Mouse (Mus musculus): ENCODE measurements around the gene Camta1.

Gene Camta1

GRCm38 (mm10) chr4:151861806-151862739 lies at the start of gene Camta1:
TSS of gene Camta1 (minus strand) at chr4:151861876.
- peak; percentile 100 for DNase-seq (ENCODE audit: inconsistent age in 2 of 2, low spot score in 1 of 2)

GRCm38 (mm10) chr4:151908809-151909208 lies 47.1 kb upstream of the Camta1 start:
- no peak for DNase-seq (ENCODE audit: inconsistent age in 2 of 2, low spot score in 1 of 2)

DNA sequence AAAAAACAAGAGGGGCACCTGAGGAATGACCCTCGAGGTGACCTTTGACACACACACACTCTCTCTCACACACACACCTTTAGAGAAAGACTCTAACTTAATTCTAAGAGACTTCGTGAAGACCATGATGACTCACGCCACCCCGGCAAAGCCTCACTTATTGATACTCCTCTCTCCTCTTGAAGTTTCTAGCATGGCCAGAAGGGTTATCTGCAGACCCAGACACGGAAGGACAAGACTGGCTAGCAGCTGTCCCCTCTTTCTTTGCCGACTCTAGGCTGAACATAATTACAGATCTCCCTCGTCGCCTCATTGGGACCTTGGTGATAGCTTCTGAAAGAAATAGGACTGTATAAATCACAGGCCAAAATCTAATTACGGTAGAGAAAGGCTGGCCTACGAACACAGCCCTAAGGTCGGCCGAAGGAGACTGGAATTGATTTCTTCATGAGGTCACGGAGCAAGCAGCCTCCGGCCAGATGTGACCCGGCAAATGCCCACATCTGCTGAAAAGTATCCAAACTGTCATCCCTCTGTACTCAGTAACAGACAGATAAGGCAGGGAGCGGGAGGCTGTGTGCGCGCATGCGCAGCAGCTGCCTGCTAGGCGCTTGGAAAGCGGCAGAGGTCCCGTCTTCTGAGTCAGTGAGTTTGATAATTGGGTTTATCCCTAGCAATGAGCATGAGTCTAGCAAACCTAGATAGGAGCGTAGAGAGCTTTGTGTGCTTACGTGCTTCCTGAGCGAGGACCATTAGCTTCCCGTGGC lies 46.1 kb upstream of the Camta1 start:
- peak in 1 of 2 experiments; percentile 54 for DNase-seq (ENCODE audit: inconsistent age in 2 of 2, low spot score in 1 of 2)

DNA sequence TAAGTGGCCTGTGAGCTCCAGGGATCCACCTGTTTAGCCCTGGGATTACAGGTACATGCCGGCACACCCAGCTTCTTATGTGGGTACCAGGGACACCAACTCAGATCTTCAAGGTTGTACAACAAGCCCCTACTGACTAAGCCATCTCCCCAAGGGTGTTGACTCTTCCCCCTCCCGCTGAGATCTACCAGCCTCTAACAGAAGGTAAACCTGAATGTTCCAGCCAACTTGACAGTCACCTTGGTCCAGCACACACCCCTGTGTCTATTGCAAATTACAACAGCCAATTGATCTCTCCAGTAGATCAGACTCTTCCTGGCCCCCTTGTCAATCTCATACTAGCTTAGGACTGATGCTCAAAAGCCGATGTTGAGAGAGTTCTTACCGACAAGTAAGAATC lies 43.9 kb upstream of the Camta1 start:
- no peak for DNase-seq (ENCODE audit: inconsistent age in 2 of 2, low spot score in 1 of 2)

GRCm38 (mm10) chr4:151904098-151904497 lies 42.4 kb upstream of the Camta1 start:
- peak; percentile 31 to 43 for DNase-seq (ENCODE audit: inconsistent age in 2 of 2, low spot score in 1 of 2)

GRCm38 (mm10) chr4:151902689-151903241 lies 41.1 kb upstream of the Camta1 start:
- peak; percentile 91 to 93 for DNase-seq (ENCODE audit: inconsistent age in 2 of 2, low spot score in 1 of 2)

GRCm38 (mm10) chr4:151902046-151902688 lies 40.5 kb upstream of the Camta1 start:
- peak in 1 of 2 experiments; percentile 69 for DNase-seq (ENCODE audit: inconsistent age in 2 of 2, low spot score in 1 of 2)

DNA sequence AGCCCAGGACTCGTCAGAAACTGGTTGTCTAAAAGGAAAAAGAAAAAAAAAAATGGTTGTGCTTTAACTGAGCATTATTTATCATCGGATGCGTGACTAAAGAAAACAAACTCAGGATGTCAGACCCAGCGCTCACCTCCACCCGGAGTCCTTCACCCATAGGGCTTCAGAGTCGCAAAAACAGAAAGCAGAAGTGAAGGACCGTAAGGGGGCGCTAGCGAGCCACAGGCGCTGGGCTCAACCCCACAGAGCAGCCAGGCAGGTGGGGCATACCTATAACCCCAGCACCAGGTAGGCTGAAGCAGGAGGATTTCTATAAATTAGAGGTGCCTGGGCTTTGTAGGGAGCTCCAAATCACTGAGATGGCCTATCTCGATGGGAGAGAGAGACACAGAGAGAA lies 39.7 kb upstream of the Camta1 start:
- peak; percentile 61 to 72 for DNase-seq (ENCODE audit: inconsistent age in 2 of 2, low spot score in 1 of 2)

GRCm38 (mm10) chr4:151900735-151901134 lies 39.1 kb upstream of the Camta1 start:
- DNase-seq (ENCODE audit: inconsistent age in 2 of 2, low spot score in 1 of 2), result no peak

- DNase-seq (ENCODE audit: inconsistent age in 2 of 2, low spot score in 1 of 2), result no peak
Measured at GRCm38 (mm10) chr4:151899707-151900384, 38.2 kb upstream of the Camta1 start.

DNA sequence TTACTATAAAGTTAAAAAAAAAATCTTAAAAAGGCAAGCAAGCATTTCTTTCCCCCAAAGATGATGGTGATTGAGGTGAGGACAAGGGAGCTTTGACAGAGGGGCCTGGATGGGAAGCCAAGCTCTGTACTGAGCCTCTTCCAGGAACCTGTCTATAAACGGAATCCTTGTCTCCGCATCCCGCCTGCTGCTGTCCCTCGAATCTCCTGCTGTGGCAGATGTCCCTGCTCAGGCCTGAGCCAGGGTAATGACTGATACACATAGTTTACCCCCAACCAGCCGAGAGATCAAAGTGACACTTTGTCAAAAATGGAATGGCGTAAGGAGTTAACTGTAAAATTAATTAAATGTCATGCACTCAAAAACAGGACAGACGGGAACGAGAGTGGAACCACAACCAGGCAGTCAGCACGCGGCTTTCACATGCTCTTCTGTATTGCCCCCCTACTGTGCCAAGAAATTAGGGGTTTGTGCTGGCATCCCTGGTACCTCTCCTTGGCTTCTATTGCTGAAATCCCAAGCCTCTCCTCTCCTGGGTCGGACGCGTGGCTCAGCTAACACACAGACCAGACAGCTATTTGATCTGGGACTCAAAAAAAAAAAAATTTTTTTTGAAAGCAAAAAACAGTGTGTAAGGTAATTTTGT lies 37.0 kb upstream of the Camta1 start:
- no peak for DNase-seq (ENCODE audit: inconsistent age in 2 of 2, low spot score in 1 of 2)

DNA sequence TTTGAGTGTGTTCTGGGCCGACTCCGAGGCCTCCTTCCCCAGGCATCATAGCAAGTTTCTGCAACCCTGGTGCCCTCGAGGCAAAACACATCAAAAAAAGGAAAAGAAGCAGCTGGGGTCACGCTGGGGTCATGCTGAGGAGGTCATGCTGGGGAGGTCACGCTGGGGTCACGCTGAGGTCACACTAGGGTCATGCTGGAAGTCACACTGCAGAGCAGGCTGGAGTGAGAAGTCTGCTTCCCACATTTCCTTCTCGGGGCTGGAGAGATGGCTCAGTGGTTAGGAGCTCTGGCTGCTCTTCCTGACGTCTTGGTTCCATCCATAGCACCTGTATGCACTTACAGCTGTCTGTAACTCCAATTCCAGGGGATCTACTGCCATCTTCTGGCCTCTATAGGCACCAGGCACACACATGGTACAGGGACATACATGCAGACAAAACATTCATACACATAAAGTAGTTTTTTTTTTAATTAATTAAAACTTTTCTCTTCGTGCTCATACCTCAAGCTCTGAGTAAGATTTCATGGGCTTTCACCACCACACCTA lies 35.5 kb upstream of the Camta1 start:
- DNase-seq (ENCODE audit: inconsistent age in 2 of 2, low spot score in 1 of 2), result no peak

GRCm38 (mm10) chr4:151895624-151896023 lies 33.9 kb upstream of the Camta1 start:
- no peak for DNase-seq (ENCODE audit: inconsistent age in 2 of 2, low spot score in 1 of 2)

- DNase-seq (ENCODE audit: inconsistent age in 2 of 2, low spot score in 1 of 2), result no peak
Measured at GRCm38 (mm10) chr4:151894926-151895325, 33.2 kb upstream of the Camta1 start.

GRCm38 (mm10) chr4:151893241-151893640 lies 31.6 kb upstream of the Camta1 start:
- DNase-seq (ENCODE audit: inconsistent age in 2 of 2, low spot score in 1 of 2), result peak in 1 of 2 experiments; percentile 30

DNA sequence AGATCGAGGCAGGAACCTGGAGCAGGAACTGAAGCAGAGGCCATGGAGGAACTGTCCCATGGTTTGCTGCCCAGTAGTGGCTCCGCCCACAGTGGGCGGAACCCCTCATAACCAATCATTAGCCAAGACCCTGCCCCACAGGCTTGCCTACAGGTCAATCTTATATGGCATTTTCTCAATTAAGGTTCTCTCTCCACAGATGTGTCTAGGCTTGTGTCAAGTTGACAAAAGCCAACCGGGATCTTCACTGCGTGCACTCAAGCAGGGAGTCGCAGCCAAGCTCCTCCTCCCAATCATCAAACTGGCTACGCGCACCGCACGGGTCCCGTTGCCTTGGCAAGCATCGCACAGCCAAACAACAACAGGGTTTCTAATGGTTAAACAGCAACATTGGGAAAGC lies 19.9 kb upstream of the Camta1 start:
- no peak for DNase-seq (ENCODE audit: inconsistent age in 2 of 2, low spot score in 1 of 2)

GRCm38 (mm10) chr4:151880044-151880690 lies 18.5 kb upstream of the Camta1 start:
- DNase-seq (ENCODE audit: inconsistent age in 2 of 2, low spot score in 1 of 2), result no peak

- DNase-seq (ENCODE audit: inconsistent age in 2 of 2, low spot score in 1 of 2), result no peak
Measured at GRCm38 (mm10) chr4:151876400-151876799, 14.7 kb upstream of the Camta1 start.

GRCm38 (mm10) chr4:151863511-151863910 lies 1.8 kb upstream of the Camta1 start:
- DNase-seq (ENCODE audit: inconsistent age in 2 of 2, low spot score in 1 of 2), result peak in 1 of 2 experiments; percentile 20
